8 mouse cellular contexts compared by ENCODE assay signal in genomic region chr7:45800546-45801204, GRCm38 (mm10). TPM values are rescaled to one million over a fixed set of nuclear protein-coding genes. Genes with fewer than 3 reads are reported as not detected.
A peak's percentile ranks its signal among the peaks of the same experiment; 100 is the strongest.
DNase-seq lines count a peak whose midpoint lies in the region; ATAC-seq and TF ChIP-seq lines count a peak whose summit lies in the region.

No protein-coding gene starts in this region.

- dilution Hi-C loops in CH12.LX (cut with MboI; ENCODE audit: extremely low pct_ligation_motif_present, extremely low pct_unique_long_range_greater_than_20kb, low sequenced_read_pairs): no loop called here

- in situ Hi-C loops in CH12.LX (cut with MboI; ENCODE audit: low pct_ligation_motif_present, low pct_unique_long_range_greater_than_20kb, low sequenced_read_pairs): loop anchor here (5.0 kb wide), 1 partner anchor 58 kb away; no protein-coding TSS in a partner anchor

- H3K9me3 ChIP-seq in CH12.LX (replicated peaks; ENCODE audit: low read length): no peaks in the 10 kb centered on the region
- no peaks in the 10 kb centered on the region for H3K9me3 ChIP-seq in embryonic facial prominence, embryonic 12.5 days
- H3K9me3 ChIP-seq in lung, embryonic 16.5 days (ENCODE audit: control insufficient read depth, low read length): no peaks in the 10 kb centered on the region

- H3K9ac ChIP-seq in CH12.LX (ENCODE audit: insufficient read depth, low read depth): peak overlapping the region; percentile 23; the same call in 1 of the 2 replicates
- no peak overlapping the region for H3K9ac ChIP-seq in embryonic facial prominence, embryonic 12.5 days
- H3K9ac ChIP-seq in lung, embryonic 16.5 days (ENCODE audit: low read length): peak overlapping the region; percentile 52

- no peak for TF ChIP-seq EP300 in CH12.LX (IDR thresholded peaks at IDR 0.05; ENCODE audit: low read length)

- WGBS in embryonic facial prominence, embryonic 12.5 days: 21% methylated on average over 21 of the region's 25 CpGs
- 15% methylated on average over 22 of the region's 25 CpGs for whole genome bisulfite sequencing in kidney, adult 2 months
- 8% methylated on average over 22 of the region's 25 CpGs for WGBS in lung, embryonic 16.5 days

- H3K36me3 ChIP-seq in CH12.LX (replicated peaks in 1 of 2; ENCODE audit: control insufficient read depth in 1 of 2, insufficient read depth in 1 of 2, low read length in 1 of 2): no peaks in the 10 kb centered on the region
- H3K36me3 ChIP-seq in embryonic facial prominence, embryonic 12.5 days: peaks cover 28% of the 10 kb centered on the region
- no peaks in the 10 kb centered on the region for H3K36me3 ChIP-seq in kidney, adult 2 months (ENCODE audit: control insufficient read depth, insufficient read depth, low read length)
- no peaks in the 10 kb centered on the region for H3K36me3 ChIP-seq in lung, embryonic 16.5 days (ENCODE audit: control insufficient read depth, insufficient read depth, low read length)

- peak overlapping the region; percentile 21 to 43 (median 42) for H3K4me3 ChIP-seq in CH12.LX (replicated peaks in 1 of 3; ENCODE audit: low read depth in 2 of 3, low read length in 2 of 3, poor library complexity in 1 of 3)
- H3K4me3 ChIP-seq in embryonic facial prominence, embryonic 12.5 days: 0 out of 2 replicates have a peak overlapping the region, but pooled peaks have one; percentile 0
- H3K4me3 ChIP-seq in kidney, adult 2 months (ENCODE audit: insufficient read depth, low read depth, low read length): peak overlapping the region; percentile 33; the same call in 1 of the 2 replicates
- peak overlapping the region; percentile 42 for H3K4me3 ChIP-seq in lung, embryonic 16.5 days (ENCODE audit: low read length)

- peaks cover 13% of the 10 kb centered on the region for H3K27me3 ChIP-seq in CH12.LX (replicated peaks)
- peaks cover 39% of the 10 kb centered on the region for H3K27me3 ChIP-seq in embryonic facial prominence, embryonic 12.5 days
- no peaks in the 10 kb centered on the region for H3K27me3 ChIP-seq in kidney, adult 2 months (replicated peaks; ENCODE audit: control insufficient read depth, insufficient read depth, low read length)
- H3K27me3 ChIP-seq in lung, embryonic 16.5 days (ENCODE audit: control insufficient read depth, insufficient read depth, low read depth, low read length): peaks cover 25% of the 10 kb centered on the region

- no peak for TF ChIP-seq POLR2A in CH12.LX (IDR thresholded peaks at IDR 0.05; ENCODE audit: low read depth, low read length)
- no peak for TF ChIP-seq POLR2A in kidney, adult 2 months (IDR thresholded peaks at IDR 0.05; ENCODE audit: low read depth, low read length)

- no peak for ATAC-seq in embryonic facial prominence, embryonic 12.5 days (ENCODE audit: insufficient number of reproducible peaks, insufficient read depth, low FRiP score, low TSS enrichment)
- ATAC-seq in lung, embryonic 16.5 days (ENCODE audit: low read depth): peak; percentile 84
- no peak; the same call in 1 of the 2 replicates for ATAC-seq in erythroid progenitor cell, adult 5-6 weeks (replicated peaks; ENCODE audit: low FRiP score, poor library complexity, severe bottlenecking)
- no peak for ATAC-seq in frontal cortex, adult (ENCODE audit: low TSS enrichment)

- DNase-seq in 3134 (ENCODE audit: extremely low read depth, insufficient read length, low spot score): peak; percentile 85
- DNase-seq in CH12.LX (ENCODE audit: extremely low read depth): peak; percentile 67
- DNase-seq in kidney, adult 2 months: peak; percentile 57
- DNase-seq in spleen, adult 12 weeks (ENCODE audit: low spot score): peak; percentile 58

- no peak for TF ChIP-seq RAD21 in CH12.LX (IDR thresholded peaks at IDR 0.05; ENCODE audit: low read depth, low read length)

- TF ChIP-seq CTCF in CH12.LX (conservative IDR thresholded peaks at IDR 0.05 in 1 of 2, IDR thresholded peaks at IDR 0.05 in 1 of 2; ENCODE audit: low read depth in 2 of 2, low read length in 2 of 2): no peak
- no peak for TF ChIP-seq CTCF in kidney, adult 2 months (conservative IDR thresholded peaks at IDR 0.05; ENCODE audit: insufficient read depth, insufficient read length, low read depth, low read length)

- H3K27ac ChIP-seq in CH12.LX (ENCODE audit: insufficient read depth, low read depth): no peak overlapping the region
- H3K27ac ChIP-seq in embryonic facial prominence, embryonic 12.5 days: no peak overlapping the region
- H3K27ac ChIP-seq in kidney, adult 2 months (ENCODE audit: insufficient read depth, low read depth, low read length): no peak overlapping the region
- H3K27ac ChIP-seq in lung, embryonic 16.5 days (ENCODE audit: low read length): peak overlapping the region; percentile 65

- peak overlapping the region; percentile 90 for H3K4me2 ChIP-seq in CH12.LX (ENCODE audit: insufficient read depth, low read depth, poor library complexity, severe bottlenecking)
- peak overlapping the region; percentile 19 for H3K4me2 ChIP-seq in embryonic facial prominence, embryonic 12.5 days (replicated peaks)
- H3K4me2 ChIP-seq in lung, embryonic 16.5 days (ENCODE audit: low read depth, low read length): peak overlapping the region; percentile 62

- H3K79me2 ChIP-seq in CH12.LX (replicated peaks; ENCODE audit: control insufficient read depth, extremely low read depth, insufficient read depth, poor library complexity, severe bottlenecking): no peaks in the 10 kb centered on the region

- peaks cover 5 to 9% of the 10 kb centered on the region in 2 experiments for H3K4me1 ChIP-seq in CH12.LX (ENCODE audit: control insufficient read depth in 1 of 2, insufficient read depth in 2 of 2)
- H3K4me1 ChIP-seq in embryonic facial prominence, embryonic 12.5 days: peaks cover 28% of the 10 kb centered on the region
- peaks cover 4% of the 10 kb centered on the region; the same call in 1 of the 2 replicates for H3K4me1 ChIP-seq in kidney, adult 2 months (ENCODE audit: control insufficient read depth, insufficient read depth, low read length)
- peaks cover 22% of the 10 kb centered on the region for H3K4me1 ChIP-seq in lung, embryonic 16.5 days (replicated peaks; ENCODE audit: control insufficient read depth, insufficient read depth, low read length)

TF ChIP-seq in CH12.LX, 34 proteins besides CTCF, POLR2A, EP300 and RAD21 (continues in another document):
- TF ChIP-seq E2F4 (IDR thresholded peaks at IDR 0.05; ENCODE audit: insufficient replicate concordance, low read depth, low read length) (no peak), CHD1 (IDR thresholded peaks at IDR 0.05; ENCODE audit: low read depth, low read length) (no peak), USF1 (IDR thresholded peaks at IDR 0.05; ENCODE audit: low read depth, low read length) (no peak)

RNA-seq across cellular contexts. Expression of gene Cyth2, which starts 13.7 kb away (rescaled TPM):
- 59.1 and 64.2 TPM in 2 replicates for total RNA-seq in CH12.LX (2012; rRNA removed)
- 25.6 and 28.7 TPM in 2 replicates for total RNA-seq in CH12.LX (2014; rRNA removed)
- polyA plus RNA-seq in CH12.LX (2012; ENCODE audit: insufficient read length, low read depth): 59.4 and 75.4 TPM in 2 replicates
- polyA plus RNA-seq in embryonic facial prominence, embryonic 12.5 days (2016; fragmentation: Nextera tagmentation; extraction: Ambion mirVana): 173 and 176 TPM in 2 replicates
- polyA plus RNA-seq in kidney, adult 2 months (2012; rRNA removed): 43.3 and 44.7 TPM in 2 replicates
- polyA plus RNA-seq in lung, embryonic 16.5 days (2015; fragmentation: Nextera tagmentation; extraction: Ambion mirVana): 108 and 112 TPM in 2 replicates
- total RNA-seq in erythroid progenitor cell, adult 5-6 weeks (2015; ENCODE audit: low replicate concordance): 20.5 and 29.8 TPM in 2 replicates
- total RNA-seq in erythroid progenitor cell, adult 5-6 weeks (2017; ENCODE audit: low replicate concordance): 43.8 and 48.9 TPM in 2 replicates

RNA-seq across cellular contexts. Expression of gene Sult2b1, which starts 16.2 kb away (rescaled TPM):
- total RNA-seq in CH12.LX (2012; rRNA removed) (0.13 and 0.17 TPM in 2 replicates), CH12.LX (2014; rRNA removed) (not detected in 2 replicates)
- 0.29 TPM in 1 of 2 replicates, not detected in the other for polyA plus RNA-seq in CH12.LX (2012; ENCODE audit: insufficient read length, low read depth)
- 1.6 and 2.5 TPM in 2 replicates for polyA plus RNA-seq in embryonic facial prominence, embryonic 12.5 days (2016; fragmentation: Nextera tagmentation; extraction: Ambion mirVana)
- polyA plus RNA-seq in kidney, adult 2 months (2012; rRNA removed): 4.2 and 6.1 TPM in 2 replicates
- polyA plus RNA-seq in lung, embryonic 16.5 days (2015; fragmentation: Nextera tagmentation; extraction: Ambion mirVana): 6.6 and 7.9 TPM in 2 replicates
- not detected in 2 replicates for total RNA-seq in erythroid progenitor cell, adult 5-6 weeks (2015; ENCODE audit: low replicate concordance)
- not detected in 2 replicates for total RNA-seq in erythroid progenitor cell, adult 5-6 weeks (2017; ENCODE audit: low replicate concordance)

RNA-seq across cellular contexts. Expression of gene Lmtk3, which starts 17.1 kb away (rescaled TPM):
- 0.30 and 0.46 TPM in 2 replicates for total RNA-seq in CH12.LX (2012; rRNA removed)
- 0.19 TPM in 1 of 2 replicates, not detected in the other for total RNA-seq in CH12.LX (2014; rRNA removed)
- 0.18 and 0.34 TPM in 2 replicates for polyA plus RNA-seq in CH12.LX (2012; ENCODE audit: insufficient read length, low read depth)
- 3.3 and 5.2 TPM in 2 replicates for polyA plus RNA-seq in embryonic facial prominence, embryonic 12.5 days (2016; fragmentation: Nextera tagmentation; extraction: Ambion mirVana)
- 5.7 and 7.3 TPM in 2 replicates for polyA plus RNA-seq in kidney, adult 2 months (2012; rRNA removed)
- 0.72 and 1.0 TPM in 2 replicates for polyA plus RNA-seq in lung, embryonic 16.5 days (2015; fragmentation: Nextera tagmentation; extraction: Ambion mirVana)
- total RNA-seq in erythroid progenitor cell, adult 5-6 weeks (2015; ENCODE audit: low replicate concordance): not detected in 2 replicates
- total RNA-seq in erythroid progenitor cell, adult 5-6 weeks (2017; ENCODE audit: low replicate concordance): not detected in 2 replicates

RNA-seq across cellular contexts. Expression of gene Kcnj14, which starts 23.9 kb away (rescaled TPM):
- total RNA-seq in CH12.LX (2012; rRNA removed): 1.5 and 2.1 TPM in 2 replicates
- total RNA-seq in CH12.LX (2014; rRNA removed): 1.0 and 1.3 TPM in 2 replicates
- 3.2 and 3.5 TPM in 2 replicates for polyA plus RNA-seq in CH12.LX (2012; ENCODE audit: insufficient read length, low read depth)
- 2.4 and 2.5 TPM in 2 replicates for polyA plus RNA-seq in embryonic facial prominence, embryonic 12.5 days (2016; fragmentation: Nextera tagmentation; extraction: Ambion mirVana)
- 0.28 and 0.31 TPM in 2 replicates for polyA plus RNA-seq in kidney, adult 2 months (2012; rRNA removed)
- 0.68 and 1.3 TPM in 2 replicates for polyA plus RNA-seq in lung, embryonic 16.5 days (2015; fragmentation: Nextera tagmentation; extraction: Ambion mirVana)
- total RNA-seq in erythroid progenitor cell, adult 5-6 weeks (2015; ENCODE audit: low replicate concordance): not detected in 2 replicates
- total RNA-seq in erythroid progenitor cell, adult 5-6 weeks (2017; ENCODE audit: low replicate concordance): not detected in 2 replicates

RNA-seq across cellular contexts. Expression of gene Grwd1, which starts 30.1 kb away (rescaled TPM):
- total RNA-seq in CH12.LX (2012; rRNA removed) (83.0 and 128 TPM in 2 replicates), CH12.LX (2014; rRNA removed) (88.1 and 98.5 TPM in 2 replicates)
- polyA plus RNA-seq in CH12.LX (2012; ENCODE audit: insufficient read length, low read depth): 108 and 115 TPM in 2 replicates
- polyA plus RNA-seq in embryonic facial prominence, embryonic 12.5 days (2016; fragmentation: Nextera tagmentation; extraction: Ambion mirVana): 75.6 and 76.3 TPM in 2 replicates
- 12.3 and 12.9 TPM in 2 replicates for polyA plus RNA-seq in kidney, adult 2 months (2012; rRNA removed)
- 50.0 and 51.4 TPM in 2 replicates for polyA plus RNA-seq in lung, embryonic 16.5 days (2015; fragmentation: Nextera tagmentation; extraction: Ambion mirVana)
- 2.5 and 2.9 TPM in 2 replicates for total RNA-seq in erythroid progenitor cell, adult 5-6 weeks (2015; ENCODE audit: low replicate concordance)
- total RNA-seq in erythroid progenitor cell, adult 5-6 weeks (2017; ENCODE audit: low replicate concordance): 0.23 and 4.0 TPM in 2 replicates

Comparison
In these comparisons a context has a peak if more than half of its experiments do, and no peak if none do; other contexts are left out.
1. H3K4me2 ChIP-seq: peak in every context shown above with its lines; median percentile 90 in CH12.LX; 62 in lung, embryonic 16.5 days; 19 in embryonic facial prominence, embryonic 12.5 days.